Mouse (Mus musculus) liver, embryonic 14.5 days (tissue): ENCODE measurements around the gene Sema4d. TPM values are rescaled to one million over a fixed set of nuclear protein-coding genes. Genes with fewer than 3 reads are reported as not detected.

Experiments
- ATAC-seq: fragments of 200-750 bp; cut with Nextera tagmentation; 2 replicates; pipeline ENCODE4 v1.8.0; 2017; ENCODE audit warnings: moderate number of reproducible peaks, mild to moderate bottlenecking, moderate library complexity; ENCODE audit not compliant: insufficient read depth
- DNase-seq, 3 experiments: peaks; one replicate each; pipeline ENCODE4 v3.0.0-alpha.2; 2012 to 2013; ENCODE audit warnings: low read depth in 3 of 3, low spot score in 3 of 3
- H3K27ac ChIP-seq: fragments of 300-500 bp; sonication (generic); 2 replicates; pipeline ENCODE4 v1.5.1; 2014; ENCODE audit warnings: moderate library complexity, mild to moderate bottlenecking, control low read depth, inconsistent platforms
- H3K27me3 ChIP-seq: fragments of 300-500 bp; sonication (generic); 2 replicates; pipeline ENCODE4 v1.6.1; 2014; ENCODE audit warnings: mild to moderate bottlenecking, low read length, moderate library complexity; ENCODE audit not compliant: control insufficient read depth, insufficient read depth
- H3K36me3 ChIP-seq: fragments of 300-500 bp; sonication (generic); replicated peaks from 2 replicates; pipeline ENCODE4 v1.6.1; 2014; ENCODE audit warnings: low read depth; ENCODE audit not compliant: control insufficient read depth, insufficient read depth
- H3K4me1 ChIP-seq, 2 experiments: fragments of 200-500 bp in 1 of 2; fragments of 300-500 bp in 1 of 2; sonication (generic) in 1 of 2; replicated peaks; 2 replicates each; pipeline ENCODE4 v1.6.1; 2012 to 2014; ENCODE audit warnings: antibody characterized with exemption in 1 of 2, inconsistent platforms in 1 of 2, low read length in 1 of 2; ENCODE audit not compliant: control insufficient read depth in 2 of 2, insufficient read depth in 2 of 2
- H3K4me2 ChIP-seq: fragments of 300-500 bp; sonication (generic); 2 replicates; pipeline ENCODE4 v1.6.1; 2014; ENCODE audit warnings: low read depth, mild to moderate bottlenecking, control low read depth, moderate library complexity
- H3K4me3 ChIP-seq, 2 experiments: fragments of 200-500 bp in 1 of 2; fragments of 300-500 bp in 1 of 2; sonication (generic) in 1 of 2; 2 replicates each; pipeline ENCODE4 v1.5.1; 2012 to 2014; ENCODE audit warnings: low read depth in 2 of 2, low read length in 2 of 2, mild to moderate bottlenecking in 2 of 2, control low read depth in 1 of 2, inconsistent platforms in 1 of 2, moderate library complexity in 1 of 2; ENCODE audit not compliant: insufficient read depth in 1 of 2
- H3K9ac ChIP-seq: fragments of 300-500 bp; sonication (generic); replicated peaks from 2 replicates; pipeline ENCODE4 v1.6.1; 2014; ENCODE audit warnings: mild to moderate bottlenecking, control low read depth, moderate library complexity
- H3K9me3 ChIP-seq: fragments of 300-500 bp; sonication (generic); 2 replicates; pipeline ENCODE4 v1.6.1; 2016; ENCODE audit warnings: low read length, mixed read lengths; ENCODE audit not compliant: control insufficient read depth
- CTCF ChIP-seq: IDR thresholded peaks from 2 replicates; pipeline ENCODE4 v1.5.1; 2016; ENCODE audit warnings: antibody characterized with exemption, low read depth, control low read depth
- EP300 ChIP-seq: IDR thresholded peaks from 2 replicates; pipeline ENCODE4 v1.6.1; 2016; ENCODE audit warnings: antibody characterized with exemption, low read depth
- WGBS: fragments of 180-500 bp; shearing (Covaris S2); extraction: QIAGEN DNeasy Blood & Tissue Kit; methylation state at CpG from one replicate; pipeline ENCODE4 v1.1.7; 2014; ENCODE audit not compliant: insufficient replicate concordance; 5-methylcytosine and 5-hydroxymethylcytosine counted together
- polyA plus RNA-seq, 2 experiments: library from polyadenylated mRNA; depleted of rRNA in 1 of 2; stranded (reverse) in 1 of 2; unstranded in 1 of 2; fragments of >200 nt; fragmentation: Nextera tagmentation in 1 of 2; extraction: Ambion mirVana in 1 of 2; gene quantifications; 2 replicates each; pipeline versions ENCODE4 v1.2.1 to v1.2.3; 2012 to 2014

Sema4d gene
- polyA plus RNA-seq, 2 experiments, result 4.6 to 4.7 TPM

- H3K9me3 ChIP-seq, result no peaks in the 10 kb centered on the region
- H3K27me3 ChIP-seq, result no peaks in the 10 kb centered on the region
- no peaks in the 10 kb centered on the region for H3K36me3 ChIP-seq
- ATAC-seq, result peak; percentile 68
- DNase-seq, result peak in 1 of 3 experiments; percentile 58
- H3K4me2 ChIP-seq, result no peak overlapping the region
- no peak overlapping the region for H3K4me3 ChIP-seq
- no peak overlapping the region for H3K9ac ChIP-seq
- H3K27ac ChIP-seq, result no peak overlapping the region
- no peak for TF ChIP-seq CTCF
- TF ChIP-seq EP300, result no peak
- WGBS, result 67% methylated on average over 8 of the region's 8 CpGs
- H3K4me1 ChIP-seq, result peaks cover 0 to 18% of the 10 kb centered on the region in 2 experiments; a peak in 2 of 4 replicates
These were observed 67.5 kb downstream of the Sema4d start for GRCm38 (mm10) chr13:51725926-51726574.

DNA sequence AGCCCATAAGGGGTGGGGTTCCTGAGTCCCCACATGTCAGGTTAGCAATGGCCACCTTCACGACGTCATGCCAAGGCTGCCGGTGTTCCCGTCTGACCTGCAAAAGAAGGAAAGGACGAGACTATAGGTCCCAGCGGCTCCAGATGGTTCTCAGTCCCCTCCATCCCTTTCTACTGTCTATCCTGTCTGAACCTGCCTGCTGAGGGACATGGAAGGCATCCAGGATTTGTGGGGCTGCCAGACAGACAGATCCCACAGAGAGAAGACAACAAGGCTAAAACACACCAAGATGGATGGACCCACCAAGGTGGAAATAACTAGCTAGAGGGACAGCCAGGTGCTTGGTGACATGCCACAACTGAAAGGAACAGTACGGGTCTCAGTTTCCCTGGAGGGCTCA, 68.1 kb downstream of the Sema4d start:
- no peak for ATAC-seq
- Histone ChIP-seq H3K9ac (no peak overlapping the region), H3K9me3 (no peaks in the 10 kb centered on the region), H3K36me3 (no peaks in the 10 kb centered on the region), H3K4me3 (no peak overlapping the region), H3K4me1 (peaks cover 0 to 18% of the 10 kb centered on the region in 2 experiments; a peak in 2 of 4 replicates), H3K27ac (no peak overlapping the region), H3K4me2 (no peak overlapping the region), H3K27me3 (no peaks in the 10 kb centered on the region)
- 70% methylated on average over 7 of the region's 7 CpGs for WGBS
- DNase-seq, result no peak
- TF ChIP-seq CTCF, result no peak

GRCm38 (mm10) chr13:51724566-51724965, 69.0 kb downstream of the Sema4d start:
- Histone ChIP-seq H3K27ac (no peak overlapping the region), H3K4me2 (no peak overlapping the region), H3K9ac (no peak overlapping the region), H3K36me3 (no peaks in the 10 kb centered on the region), H3K9me3 (no peaks in the 10 kb centered on the region), H3K4me1 (peaks cover 0 to 14% of the 10 kb centered on the region in 2 experiments; a peak in 2 of 4 replicates), H3K27me3 (no peaks in the 10 kb centered on the region), H3K4me3 (no peak overlapping the region)
- 75% methylated on average over 6 of the region's 6 CpGs for WGBS
- TF ChIP-seq CTCF, result no peak
- no peak for TF ChIP-seq EP300
- ATAC-seq (no peak), DNase-seq (no peak)

GRCm38 (mm10) chr13:51723114-51723513, 70.4 kb downstream of the Sema4d start:
- TF ChIP-seq CTCF (no peak), EP300 (no peak)
- WGBS, result 67% methylated on average over 5 of the region's 5 CpGs
- no peak overlapping the region for H3K4me2 ChIP-seq
- H3K27me3 ChIP-seq, result no peaks in the 10 kb centered on the region
- no peaks in the 10 kb centered on the region for H3K9me3 ChIP-seq
- no peak overlapping the region for H3K9ac ChIP-seq
- no peaks in the 10 kb centered on the region for H3K36me3 ChIP-seq
- no peak overlapping the region for H3K4me3 ChIP-seq
- ATAC-seq (no peak), DNase-seq (no peak)
- H3K4me1 ChIP-seq, result peaks cover 0 to 9% of the 10 kb centered on the region in 2 experiments; a peak in 2 of 4 replicates
- H3K27ac ChIP-seq, result no peak overlapping the region

- Histone ChIP-seq H3K27ac (no peak overlapping the region), H3K4me1 (no peaks in the 10 kb centered on the region), H3K27me3 (no peaks in the 10 kb centered on the region), H3K36me3 (no peaks in the 10 kb centered on the region), H3K4me2 (no peak overlapping the region), H3K4me3 (no peak overlapping the region), H3K9ac (no peak overlapping the region), H3K9me3 (no peaks in the 10 kb centered on the region)
- 74% methylated on average over 4 of the region's 4 CpGs for WGBS
- no peak for TF ChIP-seq CTCF
- no peak for TF ChIP-seq EP300
- ATAC-seq, result no peak
- DNase-seq, result no peak
These were observed 73.0 kb downstream of the Sema4d start for GRCm38 (mm10) chr13:51720556-51720955.
